Mouse (Mus musculus) layer of hippocampus, postnatal 14 days (tissue): ENCODE measurements around the gene Polr2h. TPM values are rescaled to one million over a fixed set of nuclear protein-coding genes. Genes with fewer than 3 reads are reported as not detected.
"Not testable (repeated sequence)": the region's sequence is repeated elsewhere in the genome, so short reads cannot be mapped to it uniquely, and the experiment has no call there.

Source experiments
- DNase-seq, 2 experiments: peaks; one replicate each; pipeline ENCODE4 v3.0.0; 2021 to 2022; ENCODE audit warnings: low spot score in 2 of 2, mixed read lengths in 1 of 2
- long read RNA-seq, 2 experiments: library from polyadenylated mRNA; stranded (forward); transcript quantifications; one replicate each; pipeline ENCODE4 v2.0.0; 2021
- total RNA-seq, 2 experiments: library from RNA; stranded (reverse); gene quantifications; 2 replicates each; pipeline ENCODE4 v1.2.3; 2021

Gene Polr2h
- 10 to 100 TPM; 22.4 to 25.7 TPM for total RNA-seq
- long read RNA-seq, experiment 1, transcript Polr2h-201 (5 exons, 950 nt) = major isoform, 14 of 19 reads
- long read RNA-seq, experiment 1, partial matches to known transcripts = 2 of 19 reads
- long read RNA-seq, experiment 1, other reads (novel, unspliced or antisense) = 2 of 19 reads
- long read RNA-seq, experiment 2, transcript Polr2h-201 (5 exons, 950 nt) = major isoform, 27 of 37 reads
- long read RNA-seq, experiment 2, partial matches to known transcripts = 2 of 37 reads
- long read RNA-seq, experiment 2, other reads (novel, unspliced or antisense) = 4 of 37 reads

DNA sequence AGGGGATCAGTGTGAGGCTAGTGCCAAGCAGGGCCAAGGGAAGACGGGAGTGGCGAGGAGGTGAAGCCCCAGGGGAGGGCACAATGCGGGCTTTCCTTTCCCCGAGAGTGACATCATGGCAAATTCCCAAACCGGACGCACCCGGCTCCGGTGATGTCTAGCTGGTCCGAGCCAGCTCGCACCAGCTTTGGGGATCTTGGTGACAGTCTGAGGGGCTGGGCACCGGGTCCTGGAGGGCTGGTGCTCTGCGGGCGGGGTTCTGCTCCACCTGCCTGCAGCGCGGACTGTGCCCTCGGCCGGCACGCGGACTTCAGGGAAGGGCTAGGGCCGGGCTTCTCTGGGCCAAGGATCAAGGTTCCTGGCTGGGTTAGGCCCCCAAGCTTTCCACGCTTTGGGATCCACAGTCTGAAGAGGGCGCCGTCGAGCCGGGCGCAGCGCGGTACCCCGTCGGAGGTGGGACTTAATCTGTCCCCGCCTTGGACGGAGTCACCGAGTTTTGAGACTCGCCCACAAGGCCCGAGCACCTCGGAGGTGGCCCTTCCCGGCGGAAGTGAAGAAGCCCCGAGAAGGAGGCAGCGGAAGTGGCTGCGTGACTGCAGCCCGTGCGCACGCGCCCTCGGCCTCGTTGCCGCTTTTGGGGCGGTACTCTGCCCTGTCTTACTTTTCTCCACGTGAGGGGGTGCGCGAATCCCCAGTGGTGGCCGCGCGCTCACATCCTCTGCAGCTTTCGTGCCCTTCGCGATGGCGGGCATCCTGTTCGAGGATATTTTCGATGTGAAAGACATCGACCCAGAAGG is at the start of gene Polr2h, which contains the start of gene Clcn2:
Gene Polr2h, plus strand, starts transcription at position 485 of the 797 bp plus-strand sequence.
Gene Clcn2, minus strand, starts transcription at position 566 of the 797 bp plus-strand sequence.
- DNase-seq = peak; percentile 96 to 98

DNA sequence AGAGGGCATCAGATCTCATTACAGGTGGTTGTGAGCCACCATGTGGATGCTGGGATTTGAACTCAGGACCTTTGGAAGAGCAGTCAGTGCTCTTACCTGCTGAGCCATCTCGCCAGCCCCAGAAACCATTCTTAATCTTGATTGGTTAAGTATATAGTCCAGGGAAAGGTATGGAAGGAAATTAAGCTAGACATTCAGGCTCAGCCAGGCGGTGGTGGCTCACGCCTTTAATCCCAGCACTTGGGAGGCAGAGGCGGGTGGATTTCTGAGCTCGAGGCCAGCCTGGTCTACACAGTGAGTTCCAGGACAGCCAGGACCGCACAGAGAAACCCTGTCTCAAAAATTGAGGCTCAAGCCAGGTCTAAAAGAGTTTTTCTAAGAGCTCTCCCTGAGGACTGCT is 49.5 kb upstream of the Polr2h start, which contains the start of gene Eif4g1:
Gene Eif4g1, plus strand, starts transcription at position 301 of the 400 bp plus-strand sequence.
- not testable (repeated sequence) for DNase-seq

DNA sequence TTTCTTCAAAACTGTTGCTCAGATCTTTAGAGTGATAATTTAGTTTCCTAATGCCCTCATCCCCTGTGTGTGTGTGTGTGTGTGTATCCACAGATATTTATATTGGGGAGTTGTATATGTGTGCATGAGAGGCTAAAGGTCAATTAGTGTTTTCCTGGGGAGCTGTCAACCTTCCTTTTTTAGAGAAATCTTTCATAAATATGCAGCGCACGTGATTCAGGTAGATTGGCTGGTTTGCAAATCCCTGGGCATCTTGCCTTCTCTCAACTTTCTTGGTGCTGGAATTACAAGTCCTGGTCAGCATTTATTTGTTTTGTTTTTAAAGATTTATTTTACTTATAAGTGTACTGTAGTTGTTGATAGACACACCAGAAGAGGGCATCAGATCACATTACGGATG is 47.2 kb upstream of the Polr2h start:
- DNase-seq = no peak

DNA sequence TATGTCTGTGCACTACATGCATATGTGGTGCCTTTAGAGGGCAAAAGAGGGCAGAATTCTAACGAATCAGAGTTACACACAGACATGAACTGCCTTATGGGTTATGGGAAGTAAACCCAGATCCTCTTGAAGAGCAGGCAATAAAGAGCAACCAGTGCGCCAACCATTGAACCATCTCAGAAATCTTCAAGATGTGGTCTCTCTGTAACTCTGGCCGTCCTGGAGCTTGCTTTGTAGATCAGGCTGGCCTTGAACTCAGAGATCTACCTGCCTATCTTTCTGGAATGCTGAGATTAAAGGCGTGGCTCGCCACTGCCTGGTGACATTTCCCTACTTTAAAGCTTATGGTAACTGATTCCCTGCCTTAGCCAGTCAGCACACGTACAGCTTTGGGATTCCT is 45.6 kb upstream of the Polr2h start:
- DNase-seq = no peak

DNA sequence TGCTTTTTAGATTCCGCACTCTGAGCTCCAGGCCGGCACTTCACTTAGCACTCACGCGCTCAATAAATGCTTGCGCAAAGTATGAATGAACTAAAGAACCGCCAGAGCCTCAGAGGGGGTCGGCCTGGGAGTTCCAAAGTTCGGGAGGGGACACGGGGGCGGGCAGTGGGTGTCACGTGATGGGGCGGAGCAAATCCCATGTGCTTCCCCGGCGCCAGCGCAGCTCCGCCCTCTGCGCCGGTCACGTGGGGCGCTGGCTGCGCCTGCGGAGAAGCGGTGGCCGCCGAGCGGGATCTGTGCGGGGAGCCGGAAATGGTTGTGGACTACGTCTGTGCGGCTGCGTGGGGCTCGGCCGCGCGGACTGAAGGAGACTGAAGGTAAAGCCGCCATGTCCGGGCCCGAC is 45.0 kb upstream of the Polr2h start:
- DNase-seq = peak; percentile 94 to 97

DNA sequence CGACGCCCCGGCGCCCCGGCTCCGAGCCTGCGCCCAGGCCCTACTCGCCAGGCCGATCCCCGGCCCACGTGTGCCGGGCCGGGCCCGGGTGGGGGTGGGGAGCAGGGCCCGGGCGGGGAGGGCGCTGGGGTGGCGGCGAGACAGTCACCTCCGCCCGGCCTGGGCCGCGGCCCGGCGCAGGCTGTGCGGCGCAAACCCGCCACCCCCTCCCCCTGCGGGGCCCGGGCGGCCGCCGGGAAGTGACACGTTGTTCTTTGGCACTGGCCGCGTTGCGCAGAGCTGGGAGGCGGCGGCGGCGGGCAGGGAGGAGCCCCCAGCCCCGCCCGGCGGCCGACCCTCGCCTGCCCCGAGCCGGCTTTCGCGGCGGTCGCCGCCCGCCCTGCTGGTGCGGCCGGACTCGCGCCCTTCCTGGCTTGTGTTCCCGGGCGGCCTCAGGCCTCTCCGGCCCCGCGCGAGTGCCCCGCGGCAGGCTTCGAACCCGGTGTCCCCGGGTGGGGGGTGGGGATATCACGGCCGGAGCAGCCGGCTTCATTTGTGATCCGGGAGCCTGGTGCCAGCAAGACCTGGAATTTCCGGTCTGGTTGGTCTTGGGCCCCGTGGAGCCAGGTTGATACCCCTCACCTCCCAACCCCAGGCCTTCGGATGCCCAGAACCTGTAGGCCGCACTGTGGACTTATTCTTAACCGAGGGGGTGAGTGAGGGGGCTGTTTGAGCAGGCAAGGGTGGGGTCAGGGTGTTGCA is 44.3 kb upstream of the Polr2h start:
- peak; percentile 40 to 45 for DNase-seq

DNA sequence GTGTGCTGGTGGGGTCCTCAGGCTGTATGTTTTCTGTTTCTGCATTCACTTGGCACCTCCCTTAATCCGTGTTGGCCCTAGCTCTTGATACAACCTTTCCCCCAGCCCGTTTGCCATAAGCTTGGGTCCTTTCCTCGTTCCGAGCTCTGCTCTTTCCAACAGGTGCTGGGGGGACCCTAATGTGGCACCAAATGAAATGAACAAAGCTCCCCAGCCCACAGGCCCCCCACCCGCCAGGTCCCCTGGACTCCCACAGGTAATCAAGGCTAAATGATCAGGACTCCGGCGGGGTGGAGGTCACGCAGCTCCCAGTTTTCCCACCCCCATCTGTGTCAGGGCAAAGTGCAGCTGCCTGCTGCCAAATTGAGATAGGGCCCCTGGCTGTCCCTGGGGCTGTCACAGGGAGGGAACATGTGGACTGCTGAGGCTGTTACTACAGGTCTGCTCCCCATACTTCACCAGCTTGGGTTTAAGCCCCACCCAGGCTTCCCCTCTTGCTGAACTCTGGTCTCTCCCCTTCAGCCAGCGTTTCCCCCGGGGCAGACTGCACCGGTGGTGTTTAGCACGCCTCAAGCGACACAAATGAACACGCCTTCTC is 43.7 kb upstream of the Polr2h start:
- DNase-seq = no peak

DNA sequence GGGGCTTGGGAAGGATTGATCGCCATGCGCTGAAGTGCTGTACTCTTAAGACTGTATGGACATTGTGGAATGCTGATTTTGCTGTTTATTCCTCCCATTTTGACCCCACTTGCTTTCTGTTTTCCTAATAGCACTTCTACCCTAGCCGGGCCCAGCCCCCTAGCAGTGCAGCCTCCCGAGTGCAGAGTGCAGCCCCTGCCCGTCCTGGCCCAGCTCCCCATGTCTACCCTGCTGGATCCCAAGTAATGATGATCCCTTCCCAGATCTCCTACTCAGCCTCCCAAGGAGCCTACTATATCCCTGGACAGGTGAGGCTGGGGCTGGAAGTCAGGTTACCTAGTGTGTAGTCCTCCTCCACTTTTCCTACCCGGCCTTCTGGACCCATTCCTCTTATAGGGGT is 42.3 kb upstream of the Polr2h start:
- no peak for DNase-seq

DNA sequence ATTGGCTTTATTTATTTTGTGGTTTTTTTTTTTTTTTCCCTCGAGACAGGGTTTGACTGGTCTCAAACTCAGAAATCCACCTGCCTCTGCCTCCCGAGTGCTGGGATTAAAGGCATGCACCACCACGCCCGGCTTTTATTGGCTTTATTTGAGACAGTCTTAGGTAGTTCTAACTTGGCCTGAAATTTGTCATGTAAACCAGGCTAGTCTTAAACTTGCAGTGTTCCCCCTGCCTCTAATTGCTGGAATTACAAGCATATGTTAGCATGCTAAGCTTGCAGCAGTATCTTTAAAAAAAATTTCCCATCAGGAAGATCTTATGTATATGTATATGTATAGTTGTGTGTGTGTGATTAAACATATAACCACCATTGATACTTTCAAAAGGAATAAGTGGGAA is 40.8 kb upstream of the Polr2h start:
- DNase-seq = no peak

DNA sequence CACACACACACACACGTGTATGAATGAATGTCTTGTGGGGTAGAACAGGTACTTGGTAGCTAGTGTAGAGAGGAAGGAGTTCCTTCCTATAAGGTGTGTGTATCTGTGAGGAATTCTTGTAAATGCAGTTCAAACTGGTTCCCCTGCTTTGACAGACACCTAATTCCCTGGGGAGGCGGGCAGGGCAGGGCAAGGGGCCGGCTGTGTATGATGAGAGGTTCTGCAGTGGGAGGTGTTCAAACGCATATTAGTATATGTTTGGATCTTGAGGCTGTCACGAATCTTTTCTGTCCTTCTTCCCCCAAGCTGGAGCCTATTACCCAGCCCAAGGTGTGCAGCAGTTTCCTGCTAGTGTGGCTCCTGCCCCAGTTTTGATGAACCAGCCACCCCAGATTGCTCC is 40.1 kb upstream of the Polr2h start:
- DNase-seq = no peak

DNA sequence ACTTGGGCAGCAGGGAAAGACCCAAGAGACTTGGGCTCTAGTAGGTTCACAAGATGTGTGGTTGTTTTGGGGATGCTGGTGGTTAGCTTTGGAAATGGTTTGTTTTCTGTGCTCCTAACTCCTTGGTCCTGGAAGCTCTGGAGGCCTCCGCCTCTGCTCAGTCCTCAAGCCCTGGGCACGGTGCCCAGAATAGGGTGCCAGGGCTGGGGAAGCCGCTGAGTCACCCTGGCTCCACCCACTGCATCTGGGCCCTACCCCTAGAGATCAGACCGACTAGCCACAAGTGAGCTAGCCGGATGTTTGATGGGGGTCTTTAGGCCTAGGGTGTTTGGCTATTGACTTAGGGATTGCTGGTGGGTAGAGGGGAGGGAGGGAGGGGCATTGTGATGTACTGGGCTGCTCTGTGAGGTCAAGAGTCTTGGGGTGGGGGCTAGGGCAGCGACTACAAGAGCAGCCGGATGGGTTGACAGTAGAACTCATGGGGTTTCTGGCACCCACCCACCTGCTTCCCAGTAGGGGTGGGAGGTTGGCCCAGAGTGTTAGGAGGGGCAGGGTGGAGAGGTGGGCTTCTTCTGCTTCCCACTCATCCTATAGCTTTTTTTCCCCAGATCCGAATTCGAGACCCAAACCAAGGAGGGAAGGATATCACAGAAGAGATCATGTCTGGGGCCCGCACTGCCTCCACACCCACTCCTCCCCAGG is 39.3 kb upstream of the Polr2h start:
- DNase-seq = peak; percentile 51 to 57

DNA sequence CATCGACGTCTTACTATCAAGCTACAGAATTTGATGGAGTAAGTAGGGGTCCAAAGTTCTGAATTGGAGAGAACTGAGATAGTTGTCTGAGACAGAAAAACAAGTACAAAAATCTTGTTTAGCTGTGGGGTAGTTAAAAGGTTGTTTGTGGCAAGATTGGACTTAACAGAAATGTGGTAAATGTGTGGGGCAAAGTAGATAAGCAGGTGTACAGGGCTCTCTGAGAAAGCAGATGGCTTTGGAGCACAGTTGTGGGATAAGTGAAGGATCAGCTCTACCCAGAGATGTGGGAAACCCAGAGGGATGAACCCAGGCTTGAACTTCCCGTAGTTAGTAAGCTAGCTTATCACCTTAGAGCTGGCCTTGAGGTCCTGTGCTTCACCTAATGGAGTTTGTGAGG is 26.7 kb upstream of the Polr2h start:
- no peak for DNase-seq

DNA sequence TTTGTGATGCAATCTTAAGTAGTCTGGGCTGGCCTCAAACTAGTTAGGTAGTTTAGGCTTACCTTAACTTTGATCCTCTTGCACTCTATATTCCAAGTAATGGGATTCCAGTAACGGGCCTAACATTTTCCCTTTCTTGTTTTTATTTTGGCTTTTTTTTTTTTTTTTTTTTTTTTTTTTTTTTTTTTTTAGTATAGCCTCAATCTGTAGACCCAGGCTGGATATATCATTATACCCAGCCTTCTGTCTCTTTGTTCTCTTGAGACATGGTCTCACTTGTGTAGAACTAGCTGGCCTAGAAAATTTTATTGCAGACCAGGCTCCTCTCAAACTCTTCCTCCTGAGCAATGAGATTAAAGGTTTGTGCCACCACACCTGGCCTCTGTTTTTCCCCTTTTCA is 25.8 kb upstream of the Polr2h start:
- DNase-seq = no peak

DNA sequence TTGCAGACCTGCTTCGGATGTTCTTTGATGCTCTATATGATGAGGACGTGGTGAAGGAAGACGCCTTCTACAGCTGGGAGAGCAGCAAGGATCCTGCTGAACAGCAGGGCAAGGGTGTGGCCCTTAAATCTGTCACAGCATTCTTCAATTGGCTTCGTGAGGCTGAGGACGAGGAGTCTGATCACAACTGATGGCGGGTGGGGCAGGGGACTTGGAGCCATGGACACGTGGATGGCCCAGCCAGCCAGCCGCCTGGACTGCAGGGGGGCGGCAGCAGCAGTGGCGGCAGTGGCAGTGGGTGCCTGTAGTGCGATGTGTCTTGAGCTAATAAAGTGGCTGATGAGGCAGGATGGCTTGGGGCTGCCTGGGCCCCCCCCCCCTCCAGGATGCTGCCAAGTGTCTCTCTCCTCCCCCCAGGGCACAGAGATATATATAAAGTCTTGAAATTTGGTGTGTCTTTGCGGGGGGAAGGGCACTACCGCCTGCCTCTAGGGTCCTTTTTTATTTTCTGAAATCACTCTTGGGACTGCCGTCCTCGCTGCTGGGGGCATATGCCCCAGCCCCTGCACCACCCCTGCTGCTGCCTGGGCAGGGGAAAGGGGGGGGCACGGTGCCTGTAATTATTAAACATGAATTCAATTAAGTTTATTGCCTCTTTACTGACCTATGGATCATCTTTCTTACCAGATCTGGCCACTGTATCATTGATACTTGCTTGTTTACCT is 25.1 kb upstream of the Polr2h start:
- peak; percentile 18 to 31 for DNase-seq

DNA sequence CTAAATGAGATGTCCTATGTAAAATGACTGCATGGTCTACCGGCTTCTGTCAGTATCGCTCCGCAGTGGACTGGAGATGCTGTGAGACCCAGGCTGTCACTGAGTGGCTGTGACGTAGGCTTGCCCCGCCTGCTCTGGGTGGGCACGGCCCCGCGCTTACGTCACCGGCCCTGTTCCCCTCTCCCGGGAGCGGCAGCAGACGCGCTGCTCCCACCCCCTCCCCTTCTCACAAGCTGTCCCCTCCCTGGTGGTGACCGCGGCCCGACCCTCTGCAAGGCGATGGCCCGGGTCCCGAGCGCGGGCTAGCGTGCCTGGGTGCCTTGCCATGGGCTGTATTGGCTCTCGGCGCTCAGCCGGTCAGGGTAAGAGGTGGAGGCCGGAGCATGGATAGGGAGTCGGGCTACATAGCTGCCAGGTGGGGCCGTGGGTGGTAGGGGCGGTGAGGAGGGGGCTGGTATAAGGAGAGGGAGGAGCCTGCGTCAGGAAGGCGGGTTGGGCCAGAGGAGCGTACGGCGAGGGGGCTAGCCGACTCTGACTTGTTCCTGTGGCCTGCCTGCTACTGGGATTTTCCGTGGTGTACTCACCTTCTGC is 24.3 kb upstream of the Polr2h start, which contains the start of gene Fam131a:
Gene Fam131a, plus strand, starts transcription at position 131 of the 591 bp plus-strand sequence.
- DNase-seq = peak; percentile 91 to 97

DNA sequence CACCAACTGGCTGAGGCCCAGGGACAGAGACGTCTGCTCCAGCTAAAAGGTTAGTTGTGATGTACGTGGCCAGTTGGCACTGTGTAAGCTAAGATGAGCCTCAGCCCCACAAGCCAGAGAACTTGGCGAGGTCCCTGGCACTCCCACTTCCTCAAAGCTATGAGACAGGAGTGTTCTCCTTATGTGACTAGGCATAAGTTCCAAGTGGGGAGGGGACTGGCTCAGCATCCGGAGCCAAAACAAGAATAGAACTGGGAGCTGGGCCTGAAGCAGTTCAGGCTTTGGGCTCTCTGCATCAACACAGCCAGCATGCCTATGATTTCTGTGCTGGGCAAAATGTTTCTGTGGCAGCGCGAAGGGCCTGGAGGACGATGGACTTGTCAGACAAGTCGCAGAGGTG is 22.7 kb upstream of the Polr2h start:
- DNase-seq = peak; percentile 67 to 89

DNA sequence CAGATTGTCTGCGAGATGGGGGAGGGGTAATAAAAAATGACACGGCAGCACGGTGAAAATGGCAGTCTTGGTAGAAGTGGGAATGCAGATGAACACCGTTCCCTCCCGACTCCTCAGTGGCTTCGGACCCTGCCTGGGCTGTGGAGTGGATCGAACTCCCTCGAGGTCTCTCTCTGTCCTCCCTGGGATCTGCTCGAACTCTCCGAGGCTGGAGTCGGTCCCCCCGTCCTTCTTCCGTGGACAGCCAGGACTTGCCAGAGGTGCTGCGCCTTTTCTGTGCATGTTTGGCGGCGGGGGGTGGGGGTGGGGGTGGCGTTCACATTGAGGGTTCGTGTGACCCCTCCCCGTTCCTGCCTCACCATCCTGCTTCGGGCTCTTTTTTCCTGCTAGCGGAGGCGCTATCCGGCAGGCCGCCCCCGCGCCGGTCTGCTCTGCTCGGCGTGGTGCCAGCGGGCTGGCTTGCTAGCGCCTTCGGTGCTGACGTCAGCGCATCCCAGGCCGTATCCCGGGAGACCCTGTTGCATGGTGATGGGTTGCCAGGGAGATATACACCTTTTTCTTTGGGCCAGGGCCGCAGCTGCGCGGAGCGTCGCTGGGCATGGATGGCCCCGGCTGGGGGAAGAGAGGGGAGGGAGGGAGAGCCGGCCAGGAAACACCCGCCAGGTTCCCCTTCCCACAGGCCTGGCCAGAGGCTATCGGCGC is 21.7 kb upstream of the Polr2h start:
- DNase-seq = peak; percentile 97 to 99

DNA sequence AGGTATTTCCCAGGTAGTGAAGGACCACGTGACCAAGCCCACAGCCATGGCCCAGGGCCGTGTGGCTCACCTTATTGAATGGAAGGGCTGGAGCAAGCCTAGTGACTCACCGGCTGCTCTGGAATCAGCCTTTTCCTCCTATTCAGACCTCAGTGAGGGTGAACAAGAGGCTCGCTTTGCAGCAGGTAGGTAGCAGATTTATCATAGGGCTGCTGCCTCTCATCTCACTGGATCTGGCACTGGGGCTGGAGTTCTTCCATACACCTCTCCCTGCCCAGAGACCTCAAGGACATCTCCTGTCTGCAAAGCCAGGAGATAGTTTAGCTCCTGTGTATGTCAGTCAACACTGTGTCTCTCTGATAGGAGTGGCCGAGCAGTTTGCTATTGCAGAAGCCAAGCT is 18.2 kb upstream of the Polr2h start:
- no peak for DNase-seq

DNA sequence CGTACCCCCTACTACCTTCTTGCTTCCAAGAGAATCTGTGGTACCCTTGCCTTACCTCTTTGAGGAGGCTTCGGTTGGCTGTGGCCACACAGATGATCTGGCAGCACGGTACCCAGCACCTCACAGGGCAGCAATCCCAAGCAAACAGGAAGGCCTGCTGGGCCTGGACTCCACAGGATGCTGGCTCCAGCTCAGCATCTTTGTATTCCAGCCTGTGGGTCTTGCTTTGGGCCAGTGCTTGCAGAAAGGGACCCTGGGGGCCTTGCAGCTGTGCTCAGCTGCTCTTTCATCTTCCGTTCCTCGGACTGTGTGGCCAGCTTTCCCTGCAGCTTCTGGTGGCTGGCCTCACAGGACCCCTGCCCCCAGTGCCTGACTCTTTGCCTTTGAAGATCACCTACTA is 17.4 kb upstream of the Polr2h start:
- peak; percentile 11 to 37 for DNase-seq
